Mouse (Mus musculus) intestine, postnatal 0 days (tissue): ENCODE measurements around the gene BC051142. TPM values are rescaled to one million over a fixed set of nuclear protein-coding genes. Genes with fewer than 3 reads are reported as not detected.

Experiments used
- ATAC-seq: fragments of 200-750 bp; cut with Nextera tagmentation; 2 replicates; pipeline ENCODE4 v1.8.0; 2017; ENCODE audit warnings: mild to moderate bottlenecking, moderate TSS enrichment, moderate library complexity
- H3K27ac ChIP-seq: fragments of 300-500 bp; sonication (generic); 2 replicates; pipeline ENCODE4 v1.5.1; 2014; ENCODE audit warnings: mild to moderate bottlenecking, low read depth, low read length, moderate library complexity
- H3K27me3 ChIP-seq: fragments of 300-500 bp; sonication (generic); replicated peaks from 2 replicates; pipeline ENCODE4 v1.6.1; 2014; ENCODE audit warnings: low read length, mixed read lengths; ENCODE audit not compliant: control insufficient read depth, insufficient read depth
- H3K36me3 ChIP-seq: fragments of 300-500 bp; sonication (generic); 2 replicates; pipeline ENCODE4 v1.6.1; 2014; ENCODE audit warnings: mild to moderate bottlenecking, moderate library complexity; ENCODE audit not compliant: control insufficient read depth, insufficient read depth
- H3K4me1 ChIP-seq: fragments of 300-500 bp; sonication (generic); replicated peaks from 2 replicates; pipeline ENCODE4 v1.6.1; 2014; ENCODE audit warnings: antibody characterized with exemption, low read length, mixed read lengths; ENCODE audit not compliant: control insufficient read depth, insufficient read depth
- H3K4me2 ChIP-seq: fragments of 300-500 bp; sonication (generic); replicated peaks from 2 replicates; pipeline ENCODE4 v1.6.1; 2014; ENCODE audit warnings: low read depth, mild to moderate bottlenecking, moderate library complexity
- H3K4me3 ChIP-seq: fragments of 300-500 bp; sonication (generic); 2 replicates; pipeline ENCODE4 v1.5.1; 2014; ENCODE audit warnings: low read depth, low read length
- H3K9ac ChIP-seq: fragments of 300-500 bp; sonication (generic); 2 replicates; pipeline ENCODE4 v1.6.1; 2014; ENCODE audit warnings: mild to moderate bottlenecking, low read depth, low read length
- H3K9me3 ChIP-seq: fragments of 300-500 bp; sonication (generic); 2 replicates; pipeline ENCODE4 v1.6.1; 2016; ENCODE audit warnings: mixed run types; ENCODE audit not compliant: control insufficient read depth
- CTCF ChIP-seq: sonication (generic); IDR thresholded peaks from 2 replicates; pipeline ENCODE4 v1.5.1; 2016; ENCODE audit warnings: low read depth, mild to moderate bottlenecking, control low read depth, antibody characterized with exemption, moderate library complexity
- WGBS: fragments of 180-500 bp; shearing (Covaris S2); extraction: QIAGEN DNeasy Blood & Tissue Kit; methylation state at CpG from one replicate; pipeline ENCODE4 v1.1.7; 2014; 5-methylcytosine and 5-hydroxymethylcytosine counted together
- polyA plus RNA-seq: library from polyadenylated mRNA; unstranded; fragments of >200 nt; fragmentation: Nextera tagmentation; extraction: Ambion mirVana; gene quantifications from 2 replicates; pipeline ENCODE4 v1.2.1, GENCODE M21; 2015

Gene BC051142
- polyA plus RNA-seq, 1 experiment from 2014 or later, result 1.6 TPM

GRCm38 (mm10) chr17:34365031-34365430 is 33.6 kb upstream of the BC051142 start:
- no peaks in the 10 kb centered on the region for H3K9me3 ChIP-seq
- no peaks in the 10 kb centered on the region for H3K27me3 ChIP-seq
- no peak overlapping the region for H3K27ac ChIP-seq
- no peak overlapping the region for H3K4me3 ChIP-seq
- no peak for TF ChIP-seq CTCF
- no peaks in the 10 kb centered on the region; the same call in 1 of the 2 replicates for H3K36me3 ChIP-seq
- no peak overlapping the region for H3K9ac ChIP-seq
- no peak for ATAC-seq
- no peak overlapping the region for H3K4me2 ChIP-seq
- WGBS, result 78% methylated on average over 10 of the region's 10 CpGs
- H3K4me1 ChIP-seq, result 0 out of 2 replicates have a peak, but pooled peaks cover 3% of the 10 kb centered on the region

- no peaks in the 10 kb centered on the region for H3K9me3 ChIP-seq
- WGBS, result 46% methylated on average over 4 of the region's 4 CpGs
Measured at GRCm38 (mm10) chr17:34370563-34370962, 28.1 kb upstream of the BC051142 start.

GRCm38 (mm10) chr17:34373055-34373709 is 25.4 kb upstream of the BC051142 start:
- Histone ChIP-seq H3K27me3 (no peaks in the 10 kb centered on the region), H3K4me1 (0 out of 2 replicates have a peak, but pooled peaks cover 10% of the 10 kb centered on the region), H3K27ac (peak overlapping the region; percentile 62; the same call in 1 of the 2 replicates), H3K4me3 (no peak overlapping the region), H3K4me2 (peak overlapping the region; percentile 28), H3K36me3 (no peaks in the 10 kb centered on the region), H3K9me3 (no peaks in the 10 kb centered on the region), H3K9ac (no peak overlapping the region)
- TF ChIP-seq CTCF, result no peak
- WGBS, result 41% methylated on average over 6 of the region's 6 CpGs
- ATAC-seq, result peak; percentile 44

More at GRCm38 (mm10) chr17:34370563-34370962, 28.1 kb upstream of the BC051142 start:
- H3K36me3 ChIP-seq, result no peaks in the 10 kb centered on the region
- ATAC-seq, result peak; percentile 87
- no peak overlapping the region for H3K4me2 ChIP-seq
- 0 out of 2 replicates have a peak, but pooled peaks cover 10% of the 10 kb centered on the region for H3K4me1 ChIP-seq
- no peak for TF ChIP-seq CTCF
- no peaks in the 10 kb centered on the region for H3K27me3 ChIP-seq
- no peak overlapping the region for H3K4me3 ChIP-seq
- H3K27ac ChIP-seq, result 0 out of 2 replicates have a peak overlapping the region, but pooled peaks have one; percentile 57
- H3K9ac ChIP-seq, result no peak overlapping the region

- no peaks in the 10 kb centered on the region for H3K9me3 ChIP-seq
- peak within 1 kb of the TSS; percentile 62 for H3K4me2 ChIP-seq
- H3K4me1 ChIP-seq, result 0 out of 2 replicates have a peak, but pooled peaks cover 3% of the 10 kb centered on the region
- H3K27me3 ChIP-seq, result no peaks in the 10 kb centered on the region
- 41% methylated on average over 2 of the region's 2 CpGs for WGBS
- H3K36me3 ChIP-seq, result peaks cover 21% of the 10 kb centered on the region; the same call in 1 of the 2 replicates
- H3K4me3 ChIP-seq, result peak within 1 kb of the TSS; percentile 36
- no peak for TF ChIP-seq CTCF
- H3K9ac ChIP-seq, result peak within 1 kb of the TSS; percentile 24
- peak within 1 kb of the TSS; percentile 71 for H3K27ac ChIP-seq
- ATAC-seq, result peak; percentile 43; the same call in 1 of the 2 replicates
Measured at GRCm38 (mm10) chr17:34376847-34377246, 21.8 kb upstream of the BC051142 start, which contains the start of gene Btnl1. Gene Btnl1 (plus strand): TSS chr17:34377132.

GRCm38 (mm10) chr17:34377450-34378209 is 21.0 kb upstream of the BC051142 start:
- H3K9me3 ChIP-seq, result no peaks in the 10 kb centered on the region
- peak overlapping the region; percentile 71 for H3K27ac ChIP-seq
- H3K27me3 ChIP-seq, result no peaks in the 10 kb centered on the region
- 0 out of 2 replicates have a peak, but pooled peaks cover 3% of the 10 kb centered on the region for H3K4me1 ChIP-seq
- no peak for ATAC-seq
- peak overlapping the region; percentile 62 for H3K4me2 ChIP-seq
- peaks cover 28% of the 10 kb centered on the region; the same call in 1 of the 2 replicates for H3K36me3 ChIP-seq
- peak overlapping the region; percentile 24 for H3K9ac ChIP-seq
- H3K4me3 ChIP-seq, result peak overlapping the region; percentile 36
- peak; percentile 61 for TF ChIP-seq CTCF
- WGBS, result 22% methylated on average over 6 of the region's 6 CpGs

- Histone ChIP-seq H3K27me3 (no peaks in the 10 kb centered on the region), H3K36me3 (peaks cover 38% of the 10 kb centered on the region; the same call in 1 of the 2 replicates), H3K9me3 (no peaks in the 10 kb centered on the region), H3K27ac (no peak overlapping the region), H3K4me1 (0 out of 2 replicates have a peak, but pooled peaks cover 3% of the 10 kb centered on the region), H3K4me3 (peak overlapping the region; percentile 36; the same call in 1 of the 2 replicates), H3K9ac (no peak overlapping the region), H3K4me2 (peak overlapping the region; percentile 62)
- TF ChIP-seq CTCF, result peak; percentile 68
- 45% methylated on average over 2 of the region's 2 CpGs for WGBS
- peak; percentile 24; the same call in 1 of the 2 replicates for ATAC-seq
Measured at GRCm38 (mm10) chr17:34378716-34379115, 19.9 kb upstream of the BC051142 start.
